Mouse (Mus musculus) neural tube, embryonic 14.5 days (tissue): ENCODE data around the gene Rrnad1. TPM values are rescaled to one million over a fixed set of nuclear protein-coding genes. Genes with fewer than 3 reads are reported as not detected.

Experiments
- ATAC-seq: fragments of 200-750 bp; cut with Nextera tagmentation; 2 replicates; pipeline ENCODE4 v1.8.0; 2017; ENCODE audit warnings: low read depth, mild to moderate bottlenecking, moderate TSS enrichment, moderate library complexity
- H3K27ac ChIP-seq: fragments of 300-500 bp; sonication (generic); 2 replicates; pipeline ENCODE4 v1.5.1; 2014; ENCODE audit warnings: low read depth, mild to moderate bottlenecking, control low read depth, low read length, moderate library complexity, mixed read lengths
- H3K27me3 ChIP-seq: fragments of 300-500 bp; sonication (generic); 2 replicates; pipeline ENCODE4 v1.6.1; 2014; ENCODE audit warnings: low read length; ENCODE audit not compliant: control insufficient read depth, insufficient read depth
- H3K36me3 ChIP-seq: fragments of 300-500 bp; sonication (generic); 2 replicates; pipeline ENCODE4 v1.6.1; 2014; ENCODE audit warnings: low read length, mixed read lengths; ENCODE audit not compliant: control insufficient read depth, insufficient read depth
- H3K4me1 ChIP-seq: fragments of 300-500 bp; sonication (generic); 2 replicates; pipeline ENCODE4 v1.6.1; 2014; ENCODE audit warnings: low read length; ENCODE audit not compliant: control insufficient read depth, insufficient read depth
- H3K4me2 ChIP-seq: fragments of 300-500 bp; sonication (generic); 2 replicates; pipeline ENCODE4 v1.6.1; 2014; ENCODE audit warnings: mild to moderate bottlenecking, low read depth, low read length, control low read depth
- H3K4me3 ChIP-seq: fragments of 300-500 bp; sonication (generic); 2 replicates; pipeline ENCODE4 v1.5.1; 2014; ENCODE audit warnings: low read depth, low read length, control low read depth, mixed read lengths
- H3K9ac ChIP-seq: fragments of 300-500 bp; sonication (generic); replicated peaks from 2 replicates; pipeline ENCODE4 v1.6.1; 2014; ENCODE audit warnings: low read depth, mild to moderate bottlenecking, control low read depth, low read length, mixed read lengths
- H3K9me3 ChIP-seq: fragments of 300-500 bp; sonication (generic); 2 replicates; pipeline ENCODE4 v1.6.1; 2016; ENCODE audit warnings: low read length; ENCODE audit not compliant: control insufficient read depth
- WGBS: fragments of 180-500 bp; shearing (Covaris S2); extraction: QIAGEN DNeasy Blood & Tissue Kit; methylation state at CpG from one replicate; pipeline ENCODE4 v1.1.7; 2014; 5-methylcytosine and 5-hydroxymethylcytosine counted together
- polyA plus RNA-seq: library from polyadenylated mRNA; unstranded; fragments of >200 nt; fragmentation: Nextera tagmentation; extraction: Ambion mirVana; gene quantifications from 2 replicates; pipeline ENCODE4 v1.2.1, GENCODE M21; 2014

Gene Rrnad1
- polyA plus RNA-seq, 1 experiment from 2014 or later: 20.6 TPM

- peak within 1 kb of the TSS; percentile 81 for H3K27ac ChIP-seq
- peak within 1 kb of the TSS; percentile 92 for H3K4me3 ChIP-seq
- peaks cover 10% of the 10 kb centered on the region for H3K4me1 ChIP-seq
- peak within 1 kb of the TSS; percentile 75 for H3K4me2 ChIP-seq
- H3K36me3 ChIP-seq: peaks cover 2% of the 10 kb centered on the region; the same call in 1 of the 2 replicates
- no peaks in the 10 kb centered on the region; the same call in 1 of the 2 replicates for H3K27me3 ChIP-seq
- H3K9me3 ChIP-seq: no peaks in the 10 kb centered on the region
- ATAC-seq: peak; percentile 98
- 0% methylated on average over 33 of the region's 33 CpGs for whole genome bisulfite sequencing
- H3K9ac ChIP-seq: peak within 1 kb of the TSS; percentile 93
Observed at GRCm38 (mm10) chr3:87885281-87886003, 45.1 kb downstream of the Rrnad1 start, which contains the start of gene Prcc. TSS of gene Prcc (minus strand) at chr3:87885608.

GRCm38 (mm10) chr3:87884708-87885251, 45.7 kb downstream of the Rrnad1 start:
- peak; percentile 1; the same call in 1 of the 2 replicates for ATAC-seq
- H3K27ac ChIP-seq: peak overlapping the region; percentile 81

GRCm38 (mm10) chr3:87884291-87884690, 46.2 kb downstream of the Rrnad1 start:
- Histone ChIP-seq H3K27me3 (no peaks in the 10 kb centered on the region; the same call in 1 of the 2 replicates), H3K27ac (no peak overlapping the region), H3K4me3 (peak overlapping the region; percentile 92), H3K4me2 (peak overlapping the region; percentile 75), H3K4me1 (peaks cover 10% of the 10 kb centered on the region), H3K9ac (peak overlapping the region; percentile 93), H3K36me3 (peaks cover 4% of the 10 kb centered on the region; the same call in 1 of the 2 replicates), H3K9me3 (no peaks in the 10 kb centered on the region)
- 9% methylated on average over 3 of the region's 3 CpGs for WGBS
- ATAC-seq: no peak

More at GRCm38 (mm10) chr3:87884708-87885251, 45.7 kb downstream of the Rrnad1 start:
- 0% methylated on average over 27 of the region's 28 CpGs for WGBS
- peak overlapping the region; percentile 93 for H3K9ac ChIP-seq
- H3K4me1 ChIP-seq: peaks cover 10% of the 10 kb centered on the region
- no peaks in the 10 kb centered on the region for H3K9me3 ChIP-seq
- peak overlapping the region; percentile 75 for H3K4me2 ChIP-seq
- peak overlapping the region; percentile 92 for H3K4me3 ChIP-seq
- H3K27me3 ChIP-seq: no peaks in the 10 kb centered on the region; the same call in 1 of the 2 replicates
- H3K36me3 ChIP-seq: peaks cover 4% of the 10 kb centered on the region; the same call in 1 of the 2 replicates

GRCm38 (mm10) chr3:87877730-87878129, 52.8 kb downstream of the Rrnad1 start:
- 93% methylated on average over 4 of the region's 4 CpGs for WGBS
- peaks cover 4% of the 10 kb centered on the region; the same call in 1 of the 2 replicates for H3K36me3 ChIP-seq
- no peaks in the 10 kb centered on the region for H3K27me3 ChIP-seq
- H3K4me3 ChIP-seq: no peak overlapping the region
- no peak for ATAC-seq
- H3K9ac ChIP-seq: no peak overlapping the region
- H3K9me3 ChIP-seq: no peaks in the 10 kb centered on the region
- H3K4me1 ChIP-seq: no peaks in the 10 kb centered on the region
- no peak overlapping the region for H3K4me2 ChIP-seq
- no peak overlapping the region for H3K27ac ChIP-seq

Other genes starting within 250 kb of the Rrnad1 start
- gene Lrrc71, start 182.1 kb downstream of the Rrnad1 start, polyA plus RNA-seq: 0.52 and 0.77 TPM in 2 replicates
- 0.80 and 103 TPM in 2 replicates for gene Ntrk1, start 135.6 kb downstream of the Rrnad1 start, polyA plus RNA-seq
- gene Insrr, start 133.8 kb downstream of the Rrnad1 start, polyA plus RNA-seq: 0.27 and 3.1 TPM in 2 replicates
- gene Pear1, start 106.4 kb downstream of the Rrnad1 start, polyA plus RNA-seq: 3.6 and 9.1 TPM in 2 replicates
- gene Sh2d2a, start 84.0 kb downstream of the Rrnad1 start, polyA plus RNA-seq: not detected in 2 replicates
- gene Prcc, start 45.1 kb downstream of the Rrnad1 start, polyA plus RNA-seq: 16.0 and 16.9 TPM in 2 replicates
- gene Hdgf, start 24.4 kb downstream of the Rrnad1 start, polyA plus RNA-seq: 128 and 151 TPM in 2 replicates
- 53.5 and 58.9 TPM in 2 replicates for gene Mrpl24, start 11.2 kb downstream of the Rrnad1 start, polyA plus RNA-seq
- 16.1 and 23.1 TPM in 2 replicates for gene Isg20l2, start 403 bp downstream of the Rrnad1 start, polyA plus RNA-seq
- gene Crabp2, start 17.9 kb upstream of the Rrnad1 start, polyA plus RNA-seq: 45.5 and 103 TPM in 2 replicates
- gene Nes, start 40.4 kb upstream of the Rrnad1 start, polyA plus RNA-seq: 11.1 and 16.7 TPM in 2 replicates
- gene Bcan, start 69.5 kb upstream of the Rrnad1 start, polyA plus RNA-seq: 79.5 and 107 TPM in 2 replicates
- gene Hapln2, start 96.9 kb upstream of the Rrnad1 start, polyA plus RNA-seq: 0.39 and 0.76 TPM in 2 replicates
- gene Gpatch4, start 112.4 kb upstream of the Rrnad1 start, polyA plus RNA-seq: 31.2 and 36.5 TPM in 2 replicates
- 157 and 167 TPM in 2 replicates for gene Naxe, start 127.8 kb upstream of the Rrnad1 start, polyA plus RNA-seq
- gene Ttc24, start 147.6 kb upstream of the Rrnad1 start, polyA plus RNA-seq: not detected in 2 replicates
- 1.2 and 2.5 TPM in 2 replicates for gene Iqgap3, start 151.3 kb upstream of the Rrnad1 start, polyA plus RNA-seq
- gene Mef2d, start 211.7 kb upstream of the Rrnad1 start, polyA plus RNA-seq: 19.6 and 20.4 TPM in 2 replicates